Mouse (Mus musculus): Measurements from ENCODE around the gene Cd180.

DNA sequence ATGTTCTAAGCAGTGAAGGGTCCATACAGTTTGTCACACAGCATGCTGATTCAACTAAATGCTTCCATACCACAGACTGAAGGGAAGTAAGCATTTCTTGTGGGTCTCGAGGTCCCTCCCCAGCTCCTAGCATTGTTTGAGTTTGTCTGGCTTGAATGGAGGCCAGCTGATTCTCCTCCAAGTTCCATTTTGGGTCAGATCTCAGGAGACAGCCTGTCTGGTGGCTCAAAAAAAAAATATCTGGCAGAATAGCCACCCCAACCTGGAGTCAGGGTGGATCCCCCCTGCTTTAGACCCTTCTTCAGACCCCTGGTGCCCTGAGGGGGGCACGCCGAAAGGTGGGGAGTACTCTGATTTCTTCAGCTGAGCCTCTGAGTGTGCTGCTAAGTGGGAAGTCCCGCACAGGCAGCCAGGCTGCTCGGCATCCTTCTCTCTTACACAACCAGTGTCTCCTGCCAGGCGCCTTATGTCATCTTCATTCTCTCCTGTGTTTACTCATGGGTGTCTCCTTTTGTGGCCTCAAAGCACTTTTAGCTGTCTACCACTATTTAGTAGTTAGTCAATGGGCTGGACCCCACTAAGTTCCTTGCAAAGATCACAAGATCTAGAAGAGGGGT is 35.0 kb upstream of the Cd180 start:
- TF ChIP-seq CTCF (IDR thresholded peaks at IDR 0.05; ENCODE audit: low read depth), result no peak
- TF ChIP-seq EP300 (IDR thresholded peaks at IDR 0.05; ENCODE audit: low read depth), result no peak

Data from liver, embryonic 14.5 days (tissue).